Mouse (Mus musculus) midbrain, embryonic 16.5 days (tissue): ENCODE results near the gene Plppr3. TPM values are rescaled to one million over a fixed set of nuclear protein-coding genes. Genes with fewer than 3 reads are reported as not detected.

Experiments
- ATAC-seq: fragments of 200-750 bp; cut with Nextera tagmentation; 2 replicates; pipeline ENCODE4 v1.8.0; 2017; ENCODE audit warnings: moderate TSS enrichment
- H3K27ac ChIP-seq: fragments of 300-500 bp; sonication (generic); 2 replicates; pipeline ENCODE4 v1.5.1; 2014; ENCODE audit warnings: mild to moderate bottlenecking, low read length, mixed read lengths
- H3K27me3 ChIP-seq: fragments of 300-500 bp; sonication (generic); 2 replicates; pipeline ENCODE4 v1.6.1; 2014; ENCODE audit warnings: low read depth, low read length, mixed read lengths; ENCODE audit not compliant: control insufficient read depth, insufficient read depth
- H3K36me3 ChIP-seq: fragments of 300-500 bp; sonication (generic); 2 replicates; pipeline ENCODE4 v1.6.1; 2014; ENCODE audit warnings: mild to moderate bottlenecking, low read length, moderate library complexity, mixed read lengths; ENCODE audit not compliant: control insufficient read depth, insufficient read depth
- H3K4me1 ChIP-seq: fragments of 300-500 bp; sonication (generic); 2 replicates; pipeline ENCODE4 v1.6.1; 2014; ENCODE audit warnings: mild to moderate bottlenecking, low read length, mixed read lengths; ENCODE audit not compliant: control insufficient read depth, insufficient read depth
- H3K4me2 ChIP-seq: fragments of 300-500 bp; sonication (generic); 2 replicates; pipeline ENCODE4 v1.6.1; 2014; ENCODE audit warnings: mild to moderate bottlenecking, low read length, mixed read lengths
- H3K4me3 ChIP-seq: fragments of 300-500 bp; sonication (generic); 2 replicates; pipeline ENCODE4 v1.5.1; 2014; ENCODE audit warnings: low read depth, mild to moderate bottlenecking, low read length, moderate library complexity, mixed read lengths
- H3K9ac ChIP-seq: fragments of 300-500 bp; sonication (generic); 2 replicates; pipeline ENCODE4 v1.6.1; 2014; ENCODE audit warnings: low read depth, low read length, mixed read lengths
- H3K9me3 ChIP-seq: fragments of 300-500 bp; sonication (generic); replicated peaks from 2 replicates; pipeline ENCODE4 v1.6.1; 2014; ENCODE audit warnings: mild to moderate bottlenecking, low read length, mixed read lengths; ENCODE audit not compliant: control insufficient read depth, poor library complexity, severe bottlenecking
- WGBS: fragments of 180-500 bp; shearing (Covaris S2); extraction: QIAGEN DNeasy Blood & Tissue Kit; methylation state at CpG from one replicate; pipeline ENCODE4 v1.1.7; 2014; 5-methylcytosine and 5-hydroxymethylcytosine counted together
- polyA plus RNA-seq: library from polyadenylated mRNA; unstranded; fragments of >200 nt; fragmentation: Nextera tagmentation; extraction: Ambion mirVana; gene quantifications from 2 replicates; pipeline ENCODE4 v1.2.1, GENCODE M21; 2015

Plppr3 gene
- polyA plus RNA-seq, 1 experiment from 2014 or later = 471 TPM

GRCm38 (mm10) chr10:79824413-79824812, 50.0 kb downstream of the Plppr3 start:
- H3K4me1 ChIP-seq = no peaks in the 10 kb centered on the region
- H3K4me2 ChIP-seq = no peak overlapping the region
- 79% methylated on average over 6 of the region's 6 CpGs for WGBS
- 0 out of 2 replicates have a peak, but pooled peaks cover 2% of the 10 kb centered on the region for H3K9me3 ChIP-seq
- H3K27ac ChIP-seq = no peak overlapping the region
- no peaks in the 10 kb centered on the region for H3K27me3 ChIP-seq
- no peak overlapping the region for H3K4me3 ChIP-seq
- peaks cover 12% of the 10 kb centered on the region; the same call in 1 of the 2 replicates for H3K36me3 ChIP-seq
- no peak for ATAC-seq
- no peak overlapping the region for H3K9ac ChIP-seq

- Histone ChIP-seq H3K27me3 (no peaks in the 10 kb centered on the region), H3K36me3 (peaks cover 18% of the 10 kb centered on the region; the same call in 1 of the 2 replicates), H3K4me2 (no peak overlapping the region), H3K4me1 (no peaks in the 10 kb centered on the region), H3K9me3 (0 out of 2 replicates have a peak, but pooled peaks cover 2% of the 10 kb centered on the region), H3K9ac (no peak overlapping the region), H3K4me3 (no peak overlapping the region), H3K27ac (no peak overlapping the region)
- 85% methylated on average over 6 of the region's 6 CpGs for WGBS
- no peak for ATAC-seq
Measured at GRCm38 (mm10) chr10:79823011-79823410, 51.4 kb downstream of the Plppr3 start.

- peak overlapping the region; percentile 48 for H3K9ac ChIP-seq
- ATAC-seq = peak; percentile 19; the same call in 1 of the 2 replicates
- 33% methylated on average over 17 of the region's 17 CpGs for WGBS
Measured at GRCm38 (mm10) chr10:79822372-79822771, 52.1 kb downstream of the Plppr3 start.

GRCm38 (mm10) chr10:79821731-79822130, 52.7 kb downstream of the Plppr3 start:
- H3K4me2 ChIP-seq = no peak overlapping the region
- no peak overlapping the region for H3K4me3 ChIP-seq
- H3K9me3 ChIP-seq = no peaks in the 10 kb centered on the region
- no peaks in the 10 kb centered on the region for H3K27me3 ChIP-seq
- no peak for ATAC-seq
- 89% methylated on average over 12 of the region's 12 CpGs for WGBS
- no peaks in the 10 kb centered on the region for H3K4me1 ChIP-seq
- no peak overlapping the region for H3K27ac ChIP-seq
- no peak overlapping the region for H3K9ac ChIP-seq
- H3K36me3 ChIP-seq = peaks cover 21% of the 10 kb centered on the region

More at GRCm38 (mm10) chr10:79822372-79822771, 52.1 kb downstream of the Plppr3 start:
- Histone ChIP-seq H3K27me3 (no peaks in the 10 kb centered on the region), H3K4me1 (no peaks in the 10 kb centered on the region), H3K27ac (no peak overlapping the region), H3K4me2 (no peak overlapping the region), H3K9me3 (0 out of 2 replicates have a peak, but pooled peaks cover 1% of the 10 kb centered on the region), H3K36me3 (peaks cover 18% of the 10 kb centered on the region; the same call in 1 of the 2 replicates), H3K4me3 (no peak overlapping the region)

GRCm38 (mm10) chr10:79820782-79821181, 53.7 kb downstream of the Plppr3 start, which contains the start of gene Misp:
Misp (plus strand) TSS chr10:79820989.
- H3K9me3 ChIP-seq = no peaks in the 10 kb centered on the region
- WGBS = 68% methylated on average over 11 of the region's 11 CpGs
- no peak within 1 kb of the TSS for H3K4me2 ChIP-seq
- no peak within 1 kb of the TSS for H3K4me3 ChIP-seq
- no peak within 1 kb of the TSS for H3K27ac ChIP-seq
- no peaks in the 10 kb centered on the region for H3K27me3 ChIP-seq
- no peak for ATAC-seq
- no peak within 1 kb of the TSS for H3K9ac ChIP-seq
- peaks cover 30% of the 10 kb centered on the region for H3K36me3 ChIP-seq
- H3K4me1 ChIP-seq = no peaks in the 10 kb centered on the region

- H3K27me3 ChIP-seq = no peaks in the 10 kb centered on the region
- 94% methylated on average over 8 of the region's 8 CpGs for WGBS
- H3K4me2 ChIP-seq = no peak overlapping the region
- no peak overlapping the region for H3K27ac ChIP-seq
- peaks cover 35% of the 10 kb centered on the region for H3K36me3 ChIP-seq
- H3K4me1 ChIP-seq = no peaks in the 10 kb centered on the region
- no peak for ATAC-seq
- no peaks in the 10 kb centered on the region for H3K9me3 ChIP-seq
- H3K9ac ChIP-seq = no peak overlapping the region
- no peak overlapping the region for H3K4me3 ChIP-seq
Measured at GRCm38 (mm10) chr10:79820277-79820676, 54.2 kb downstream of the Plppr3 start.

- no peak overlapping the region for H3K4me2 ChIP-seq
- peaks cover 2% of the 10 kb centered on the region; the same call in 1 of the 2 replicates for H3K4me1 ChIP-seq
- no peak for ATAC-seq
- H3K27me3 ChIP-seq = no peaks in the 10 kb centered on the region
- no peaks in the 10 kb centered on the region for H3K9me3 ChIP-seq
- peaks cover 40% of the 10 kb centered on the region for H3K36me3 ChIP-seq
- H3K27ac ChIP-seq = no peak overlapping the region
- WGBS = 96% methylated on average over 17 of the region's 17 CpGs
- no peak overlapping the region for H3K4me3 ChIP-seq
- no peak overlapping the region for H3K9ac ChIP-seq
Measured at GRCm38 (mm10) chr10:79819606-79820005, 54.8 kb downstream of the Plppr3 start.

GRCm38 (mm10) chr10:79818225-79818624, 56.2 kb downstream of the Plppr3 start:
- Histone ChIP-seq H3K27me3 (no peaks in the 10 kb centered on the region), H3K9me3 (no peaks in the 10 kb centered on the region), H3K4me1 (peaks cover 5% of the 10 kb centered on the region; the same call in 1 of the 2 replicates), H3K9ac (no peak overlapping the region), H3K4me2 (no peak overlapping the region), H3K4me3 (no peak overlapping the region), H3K36me3 (peaks cover 45% of the 10 kb centered on the region), H3K27ac (no peak overlapping the region)
- ATAC-seq = no peak
- 65% methylated on average over 4 of the region's 4 CpGs for WGBS

GRCm38 (mm10) chr10:79817111-79817510, 57.3 kb downstream of the Plppr3 start:
- Histone ChIP-seq H3K4me1 (peaks cover 5% of the 10 kb centered on the region; the same call in 1 of the 2 replicates), H3K4me2 (no peak overlapping the region), H3K9ac (no peak overlapping the region), H3K27me3 (no peaks in the 10 kb centered on the region), H3K9me3 (no peaks in the 10 kb centered on the region), H3K36me3 (peaks cover 48% of the 10 kb centered on the region), H3K27ac (no peak overlapping the region), H3K4me3 (no peak overlapping the region)
- ATAC-seq = no peak
- WGBS = 82% methylated on average over 2 of the region's 2 CpGs
